Mouse (Mus musculus) intestine, postnatal 0 days (tissue): ENCODE measurements at regions not wholly inside any gene's neighbourhood (a gene's known extent, or its start where the extent isn't known, plus 50 kb on each side); places are given as distances from the start of the nearest gene placed in this dataset.

ENCODE experiments used
- ATAC-seq: fragments of 200-750 bp; cut with Nextera tagmentation; 2 replicates; pipeline ENCODE4 v1.8.0; 2017; ENCODE audit warnings: mild to moderate bottlenecking, moderate TSS enrichment, moderate library complexity
- H3K27ac ChIP-seq: fragments of 300-500 bp; sonication (generic); 2 replicates; pipeline ENCODE4 v1.5.1; 2014; ENCODE audit warnings: mild to moderate bottlenecking, low read depth, low read length, moderate library complexity
- H3K27me3 ChIP-seq: fragments of 300-500 bp; sonication (generic); replicated peaks from 2 replicates; pipeline ENCODE4 v1.6.1; 2014; ENCODE audit warnings: low read length, mixed read lengths; ENCODE audit not compliant: control insufficient read depth, insufficient read depth
- H3K36me3 ChIP-seq: fragments of 300-500 bp; sonication (generic); 2 replicates; pipeline ENCODE4 v1.6.1; 2014; ENCODE audit warnings: mild to moderate bottlenecking, moderate library complexity; ENCODE audit not compliant: control insufficient read depth, insufficient read depth
- H3K4me1 ChIP-seq: fragments of 300-500 bp; sonication (generic); replicated peaks from 2 replicates; pipeline ENCODE4 v1.6.1; 2014; ENCODE audit warnings: antibody characterized with exemption, low read length, mixed read lengths; ENCODE audit not compliant: control insufficient read depth, insufficient read depth
- H3K4me2 ChIP-seq: fragments of 300-500 bp; sonication (generic); replicated peaks from 2 replicates; pipeline ENCODE4 v1.6.1; 2014; ENCODE audit warnings: low read depth, mild to moderate bottlenecking, moderate library complexity
- H3K4me3 ChIP-seq: fragments of 300-500 bp; sonication (generic); 2 replicates; pipeline ENCODE4 v1.5.1; 2014; ENCODE audit warnings: low read depth, low read length
- H3K9ac ChIP-seq: fragments of 300-500 bp; sonication (generic); 2 replicates; pipeline ENCODE4 v1.6.1; 2014; ENCODE audit warnings: mild to moderate bottlenecking, low read depth, low read length
- H3K9me3 ChIP-seq: fragments of 300-500 bp; sonication (generic); 2 replicates; pipeline ENCODE4 v1.6.1; 2016; ENCODE audit warnings: mixed run types; ENCODE audit not compliant: control insufficient read depth
- CTCF ChIP-seq: sonication (generic); IDR thresholded peaks from 2 replicates; pipeline ENCODE4 v1.5.1; 2016; ENCODE audit warnings: low read depth, mild to moderate bottlenecking, control low read depth, antibody characterized with exemption, moderate library complexity
- WGBS: fragments of 180-500 bp; shearing (Covaris S2); extraction: QIAGEN DNeasy Blood & Tissue Kit; methylation state at CpG from one replicate; pipeline ENCODE4 v1.1.7; 2014; 5-methylcytosine and 5-hydroxymethylcytosine counted together

DNA sequence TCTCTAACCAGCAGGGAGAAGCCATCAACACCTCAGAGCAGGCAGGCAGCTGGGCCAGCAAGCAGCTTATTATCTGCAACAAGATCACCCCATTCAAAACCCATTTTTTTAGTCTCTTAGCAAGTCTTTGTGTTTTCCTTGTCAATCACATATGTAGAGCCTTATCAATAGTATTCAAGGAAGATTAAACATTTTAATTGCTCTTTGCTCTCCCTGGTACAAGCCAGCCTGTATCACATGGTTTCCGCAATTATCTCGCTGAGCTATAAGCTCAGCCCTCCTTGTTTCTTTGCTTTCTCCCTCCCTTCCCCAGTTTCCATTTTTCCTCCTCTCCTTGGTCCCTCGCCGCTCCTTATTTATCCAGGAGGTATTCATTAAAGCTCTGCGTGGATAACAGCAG lies 259.9 kb upstream of the Gm10131 start:
- no peak for ATAC-seq
- H3K4me3 ChIP-seq, result no peak overlapping the region
- H3K4me1 ChIP-seq, result no peaks in the 10 kb centered on the region
- no peak overlapping the region for H3K4me2 ChIP-seq
- WGBS, result 48% methylated on average over 5 of the region's 5 CpGs
- no peaks in the 10 kb centered on the region for H3K36me3 ChIP-seq
- no peak overlapping the region for H3K9ac ChIP-seq
- no peak for TF ChIP-seq CTCF
- no peaks in the 10 kb centered on the region for H3K27me3 ChIP-seq
- no peak overlapping the region for H3K27ac ChIP-seq
- no peaks in the 10 kb centered on the region for H3K9me3 ChIP-seq

DNA sequence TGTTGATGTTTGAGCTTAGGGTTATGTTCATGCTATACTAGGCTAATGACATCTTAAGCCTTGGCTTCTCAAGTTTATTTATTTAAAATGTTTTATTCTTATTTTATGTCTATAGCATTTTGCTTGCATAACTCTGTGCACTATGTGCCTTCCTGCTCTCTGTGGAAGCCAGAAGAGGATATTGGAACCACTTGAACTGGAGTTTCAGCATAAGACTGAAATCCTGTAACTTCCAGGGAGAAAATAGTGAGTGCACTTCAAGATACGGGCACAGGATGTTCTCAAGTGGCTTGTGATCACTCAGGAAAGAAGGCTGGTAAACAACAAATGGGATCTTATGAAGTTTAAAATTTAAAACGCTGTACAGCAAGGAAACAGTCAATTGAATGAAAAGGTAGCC lies 257.0 kb upstream of the Gm10131 start:
- Histone ChIP-seq H3K9me3 (no peaks in the 10 kb centered on the region), H3K36me3 (no peaks in the 10 kb centered on the region), H3K4me1 (no peaks in the 10 kb centered on the region), H3K27me3 (no peaks in the 10 kb centered on the region), H3K4me2 (no peak overlapping the region), H3K4me3 (no peak overlapping the region), H3K27ac (no peak overlapping the region), H3K9ac (no peak overlapping the region)
- ATAC-seq, result no peak
- 67% methylated on average over 2 of the region's 2 CpGs for WGBS
- no peak for TF ChIP-seq CTCF

DNA sequence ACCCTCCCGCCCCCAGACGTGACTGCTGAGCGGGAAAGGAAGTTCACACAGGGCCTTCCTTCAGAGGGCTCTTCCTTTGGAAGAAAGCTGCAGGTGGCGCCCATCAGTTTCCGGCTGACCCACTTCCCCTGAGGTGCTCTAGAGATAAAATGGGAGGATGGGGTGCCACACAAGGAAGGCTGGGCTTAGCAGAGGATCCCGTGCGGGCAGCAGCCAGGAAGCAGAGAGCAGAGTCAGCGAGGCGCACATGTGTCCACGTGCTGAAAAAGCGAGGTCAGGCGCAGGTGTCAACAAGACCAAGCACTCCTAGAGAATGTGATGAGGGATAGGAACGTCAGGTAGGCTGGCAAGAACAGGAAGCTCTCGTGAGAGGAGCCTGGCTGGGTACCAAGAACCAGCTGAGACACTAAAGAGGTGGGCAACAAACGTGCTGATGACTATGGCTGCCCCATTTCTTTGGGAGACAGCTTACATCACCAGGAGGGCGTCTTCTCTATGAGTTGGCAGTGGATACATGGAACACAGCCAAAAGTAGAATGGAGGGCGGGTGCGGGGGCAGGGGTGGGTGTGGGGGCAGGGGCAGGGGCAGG lies 253.0 kb upstream of the Gm10131 start:
- Histone ChIP-seq H3K9me3 (no peaks in the 10 kb centered on the region), H3K36me3 (no peaks in the 10 kb centered on the region), H3K9ac (no peak overlapping the region), H3K27me3 (no peaks in the 10 kb centered on the region), H3K4me1 (no peaks in the 10 kb centered on the region), H3K4me3 (no peak overlapping the region), H3K27ac (no peak overlapping the region), H3K4me2 (no peak overlapping the region)
- WGBS, result 85% methylated on average over 18 of the region's 18 CpGs
- no peak for ATAC-seq
- TF ChIP-seq CTCF, result no peak

DNA sequence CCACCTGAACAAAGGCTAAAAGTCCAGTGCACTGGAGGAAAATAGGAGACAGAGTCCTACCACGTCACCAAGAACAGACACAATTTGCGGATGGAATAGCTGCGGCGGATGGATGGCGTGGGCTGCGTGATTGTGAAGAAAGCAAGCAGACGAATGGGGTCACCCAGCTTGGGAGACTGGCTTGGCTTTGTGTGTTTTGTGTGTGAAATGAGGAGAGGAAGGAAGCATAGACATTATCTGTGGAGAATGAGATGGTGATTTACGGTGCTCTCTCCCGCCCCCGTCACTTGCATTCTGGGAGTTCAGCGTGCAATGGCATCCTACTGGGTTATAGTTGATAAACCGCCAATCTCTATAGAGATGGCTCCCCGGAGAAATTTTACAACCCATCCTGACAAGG lies 252.1 kb upstream of the Gm10131 start:
- Histone ChIP-seq H3K4me1 (no peaks in the 10 kb centered on the region), H3K27ac (no peak overlapping the region), H3K9me3 (no peaks in the 10 kb centered on the region), H3K4me2 (no peak overlapping the region), H3K4me3 (no peak overlapping the region), H3K36me3 (no peaks in the 10 kb centered on the region), H3K27me3 (no peaks in the 10 kb centered on the region), H3K9ac (no peak overlapping the region)
- TF ChIP-seq CTCF, result no peak
- WGBS, result 94% methylated on average over 13 of the region's 13 CpGs
- no peak for ATAC-seq

DNA sequence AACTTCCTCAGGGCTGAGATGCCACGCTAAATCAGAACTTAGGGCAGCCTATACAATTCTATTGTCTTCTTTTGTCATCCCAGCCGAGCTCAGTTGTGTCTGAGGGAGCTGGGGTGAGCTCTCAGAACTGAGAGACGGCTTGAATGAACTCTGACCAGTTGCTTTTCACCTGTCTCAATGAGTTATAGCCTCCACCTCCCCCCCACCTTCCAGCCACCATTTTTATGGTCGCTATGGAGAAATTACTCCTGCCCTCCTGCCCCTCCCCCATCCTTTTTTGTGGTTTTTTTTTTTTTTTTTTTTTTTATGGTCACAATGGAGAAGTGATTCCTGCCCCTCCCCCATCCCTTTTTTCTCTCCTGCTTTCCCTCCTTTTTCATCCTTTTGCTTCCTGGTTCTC lies 251.6 kb upstream of the Gm10131 start:
- no peaks in the 10 kb centered on the region for H3K27me3 ChIP-seq
- no peaks in the 10 kb centered on the region for H3K36me3 ChIP-seq
- H3K4me3 ChIP-seq, result no peak overlapping the region
- H3K4me1 ChIP-seq, result no peaks in the 10 kb centered on the region
- ATAC-seq, result no peak
- no peak overlapping the region for H3K9ac ChIP-seq
- TF ChIP-seq CTCF, result no peak
- no peaks in the 10 kb centered on the region for H3K9me3 ChIP-seq
- H3K4me2 ChIP-seq, result no peak overlapping the region
- H3K27ac ChIP-seq, result no peak overlapping the region
- WGBS, result 61% methylated on average over 4 of the region's 4 CpGs

- Histone ChIP-seq H3K9me3 (no peaks in the 10 kb centered on the region), H3K27ac (no peak overlapping the region), H3K36me3 (no peaks in the 10 kb centered on the region), H3K9ac (no peak overlapping the region), H3K4me1 (no peaks in the 10 kb centered on the region), H3K4me2 (no peak overlapping the region), H3K27me3 (no peaks in the 10 kb centered on the region), H3K4me3 (no peak overlapping the region)
- no peak for ATAC-seq
- WGBS, result 85% methylated on average over 3 of the region's 3 CpGs
- TF ChIP-seq CTCF, result no peak
Observed at GRCm38 (mm10) chr8:34361377-34361776, 249.8 kb upstream of the Gm10131 start.

DNA sequence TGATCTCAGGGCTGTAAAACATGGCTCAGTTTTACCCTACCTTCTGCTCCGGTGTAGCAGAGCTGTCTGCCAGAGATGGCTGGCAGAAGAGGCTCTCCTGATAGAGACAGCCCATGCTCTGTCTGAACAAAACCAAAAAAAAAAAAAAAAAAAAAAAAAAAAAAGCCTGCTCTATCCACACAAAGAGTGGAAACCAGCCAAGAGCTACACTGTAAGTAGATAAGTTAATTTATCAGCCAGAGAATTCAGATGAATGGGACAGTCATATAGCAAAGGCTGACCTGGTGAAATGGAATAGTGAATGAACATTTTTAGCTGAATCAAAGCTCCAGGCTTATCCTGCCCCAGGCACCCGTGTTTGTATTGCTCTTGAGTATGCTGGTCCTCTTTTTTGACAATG lies 248.2 kb upstream of the Gm10131 start:
- Histone ChIP-seq H3K36me3 (no peaks in the 10 kb centered on the region), H3K9me3 (no peaks in the 10 kb centered on the region), H3K4me2 (no peak overlapping the region), H3K4me1 (no peaks in the 10 kb centered on the region), H3K4me3 (no peak overlapping the region), H3K9ac (no peak overlapping the region), H3K27ac (no peak overlapping the region), H3K27me3 (no peaks in the 10 kb centered on the region)
- WGBS, result 61% methylated on average over 2 of the region's 2 CpGs
- TF ChIP-seq CTCF, result no peak
- no peak for ATAC-seq
